Mouse (Mus musculus): ENCODE measurements around the gene Smc1a. TPM values are rescaled to one million over a fixed set of nuclear protein-coding genes. Genes with fewer than 3 reads are reported as not detected.
A peak's percentile ranks its signal among the peaks of the same experiment; 100 is the strongest.
"Not testable (repeated sequence)": the region's sequence is repeated elsewhere in the genome, so short reads cannot be mapped to it uniquely, and the experiment has no call there.

The Smc1a gene
- polyA plus RNA-seq, 1 experiment from 2014 or later, result 115 TPM

- Histone ChIP-seq H3K9ac (ENCODE audit: low read depth, low read length) (peak overlapping the region; percentile 66), H3K4me2 (replicated peaks; ENCODE audit: low read depth, low read length) (peak overlapping the region; percentile 52), H3K27ac (ENCODE audit: low read depth, low read length) (peak overlapping the region; percentile 85; the same call in 1 of the 2 replicates), H3K36me3 (ENCODE audit: control insufficient read depth, insufficient read depth, low read length) (no peaks in the 10 kb centered on the region), H3K4me3 (ENCODE audit: low read length) (peak overlapping the region; percentile 54), H3K4me1 (ENCODE audit: control insufficient read depth, insufficient read depth, low read length) (no peaks in the 10 kb centered on the region), H3K27me3 (ENCODE audit: control insufficient read depth, insufficient read depth, low read length) (no peaks in the 10 kb centered on the region), H3K9me3 (ENCODE audit: control insufficient read depth, low read length) (no peaks in the 10 kb centered on the region)
- WGBS, result 24% methylated on average over 14 of the region's 14 CpGs
- no peak for ATAC-seq (ENCODE audit: low FRiP score, low TSS enrichment)
Measured at GRCm38 (mm10) chrX:152017186-152017585, 958 bp downstream of the Smc1a start.

- H3K36me3 ChIP-seq (ENCODE audit: control insufficient read depth, insufficient read depth, low read length), result peaks cover 3% of the 10 kb centered on the region; the same call in 1 of the 2 replicates
- ATAC-seq (ENCODE audit: low FRiP score, low TSS enrichment), result no peak
- H3K4me2 ChIP-seq (replicated peaks; ENCODE audit: low read depth, low read length), result no peak overlapping the region
- H3K27me3 ChIP-seq (ENCODE audit: control insufficient read depth, insufficient read depth, low read length), result no peaks in the 10 kb centered on the region
- WGBS, result 87% methylated on average over 2 of the region's 2 CpGs
- H3K4me1 ChIP-seq (ENCODE audit: control insufficient read depth, insufficient read depth, low read length), result no peaks in the 10 kb centered on the region
- H3K27ac ChIP-seq (ENCODE audit: low read depth, low read length), result no peak overlapping the region
- no peak overlapping the region for H3K9ac ChIP-seq (ENCODE audit: low read depth, low read length)
- no peak overlapping the region for H3K4me3 ChIP-seq (ENCODE audit: low read length)
- no peaks in the 10 kb centered on the region for H3K9me3 ChIP-seq (ENCODE audit: control insufficient read depth, low read length)
Measured at GRCm38 (mm10) chrX:152019294-152019693, 3.1 kb downstream of the Smc1a start.

- no peak for ATAC-seq (ENCODE audit: low FRiP score, low TSS enrichment)
- peaks cover 37% of the 10 kb centered on the region for H3K36me3 ChIP-seq (ENCODE audit: control insufficient read depth, insufficient read depth, low read length)
- no peak overlapping the region for H3K27ac ChIP-seq (ENCODE audit: low read depth, low read length)
- no peak overlapping the region for H3K4me2 ChIP-seq (replicated peaks; ENCODE audit: low read depth, low read length)
- H3K9ac ChIP-seq (ENCODE audit: low read depth, low read length), result no peak overlapping the region
- no peak overlapping the region for H3K4me3 ChIP-seq (ENCODE audit: low read length)
- no peaks in the 10 kb centered on the region for H3K9me3 ChIP-seq (ENCODE audit: control insufficient read depth, low read length)
- peaks cover 4% of the 10 kb centered on the region; the same call in 1 of the 2 replicates for H3K27me3 ChIP-seq (ENCODE audit: control insufficient read depth, insufficient read depth, low read length)
- H3K4me1 ChIP-seq (ENCODE audit: control insufficient read depth, insufficient read depth, low read length), result no peaks in the 10 kb centered on the region
Measured at GRCm38 (mm10) chrX:152039865-152040264, 23.6 kb downstream of the Smc1a start.

- H3K4me1 ChIP-seq (ENCODE audit: control insufficient read depth, insufficient read depth, low read length), result no peaks in the 10 kb centered on the region
- H3K4me2 ChIP-seq (replicated peaks; ENCODE audit: low read depth, low read length), result no peak overlapping the region
- no peak overlapping the region for H3K4me3 ChIP-seq (ENCODE audit: low read length)
- no peak overlapping the region for H3K27ac ChIP-seq (ENCODE audit: low read depth, low read length)
- H3K9me3 ChIP-seq (ENCODE audit: control insufficient read depth, low read length), result no peaks in the 10 kb centered on the region
- H3K36me3 ChIP-seq (ENCODE audit: control insufficient read depth, insufficient read depth, low read length), result peaks cover 27% of the 10 kb centered on the region
- ATAC-seq (ENCODE audit: low FRiP score, low TSS enrichment), result no peak
- H3K9ac ChIP-seq (ENCODE audit: low read depth, low read length), result no peak overlapping the region
- H3K27me3 ChIP-seq (ENCODE audit: control insufficient read depth, insufficient read depth, low read length), result no peaks in the 10 kb centered on the region; the same call in 1 of the 2 replicates
Measured at GRCm38 (mm10) chrX:152047230-152047629, 31.0 kb downstream of the Smc1a start.

GRCm38 (mm10) chrX:152052546-152052945 is 36.3 kb downstream of the Smc1a start:
- 63% methylated on average over 3 of the region's 3 CpGs for WGBS
- Histone ChIP-seq H3K36me3 (ENCODE audit: control insufficient read depth, insufficient read depth, low read length) (peaks cover 18% of the 10 kb centered on the region), H3K4me1 (ENCODE audit: control insufficient read depth, insufficient read depth, low read length) (no peaks in the 10 kb centered on the region), H3K9ac (ENCODE audit: low read depth, low read length) (no peak overlapping the region), H3K4me3 (ENCODE audit: low read length) (no peak overlapping the region), H3K27me3 (ENCODE audit: control insufficient read depth, insufficient read depth, low read length) (no peaks in the 10 kb centered on the region), H3K27ac (ENCODE audit: low read depth, low read length) (no peak overlapping the region), H3K4me2 (replicated peaks; ENCODE audit: low read depth, low read length) (no peak overlapping the region), H3K9me3 (ENCODE audit: control insufficient read depth, low read length) (no peaks in the 10 kb centered on the region)
- no peak for ATAC-seq (ENCODE audit: low FRiP score, low TSS enrichment)

- no peak for ATAC-seq (ENCODE audit: low FRiP score, low TSS enrichment)
- WGBS, result 67% methylated on average over 1 of the region's 1 CpGs
- peaks cover 14% of the 10 kb centered on the region for H3K36me3 ChIP-seq (ENCODE audit: control insufficient read depth, insufficient read depth, low read length)
- no peaks in the 10 kb centered on the region for H3K27me3 ChIP-seq (ENCODE audit: control insufficient read depth, insufficient read depth, low read length)
- H3K9ac ChIP-seq (ENCODE audit: low read depth, low read length), result no peak overlapping the region
- no peak overlapping the region for H3K4me3 ChIP-seq (ENCODE audit: low read length)
- no peaks in the 10 kb centered on the region for H3K4me1 ChIP-seq (ENCODE audit: control insufficient read depth, insufficient read depth, low read length)
- H3K9me3 ChIP-seq (ENCODE audit: control insufficient read depth, low read length), result no peaks in the 10 kb centered on the region
- H3K27ac ChIP-seq (ENCODE audit: low read depth, low read length), result no peak overlapping the region
- no peak overlapping the region for H3K4me2 ChIP-seq (replicated peaks; ENCODE audit: low read depth, low read length)
Measured at GRCm38 (mm10) chrX:152054094-152054493, 37.9 kb downstream of the Smc1a start.

- Histone ChIP-seq H3K4me2 (replicated peaks; ENCODE audit: low read depth, low read length) (no peak overlapping the region), H3K9me3 (ENCODE audit: control insufficient read depth, low read length) (no peaks in the 10 kb centered on the region), H3K4me3 (ENCODE audit: low read length) (no peak overlapping the region), H3K4me1 (ENCODE audit: control insufficient read depth, insufficient read depth, low read length) (no peaks in the 10 kb centered on the region), H3K27ac (ENCODE audit: low read depth, low read length) (no peak overlapping the region), H3K9ac (ENCODE audit: low read depth, low read length) (no peak overlapping the region), H3K27me3 (ENCODE audit: control insufficient read depth, insufficient read depth, low read length) (0 out of 2 replicates have a peak, but pooled peaks cover 3% of the 10 kb centered on the region), H3K36me3 (ENCODE audit: control insufficient read depth, insufficient read depth, low read length) (peaks cover 17% of the 10 kb centered on the region; the same call in 1 of the 2 replicates)
- WGBS, result 83% methylated on average over 2 of the region's 2 CpGs
- ATAC-seq (ENCODE audit: low FRiP score, low TSS enrichment), result no peak
Measured at GRCm38 (mm10) chrX:152065674-152066073, 49.4 kb downstream of the Smc1a start.

- H3K36me3 ChIP-seq (ENCODE audit: control insufficient read depth, insufficient read depth, low read length), result peaks cover 3% of the 10 kb centered on the region; the same call in 1 of the 2 replicates
- H3K27me3 ChIP-seq (ENCODE audit: control insufficient read depth, insufficient read depth, low read length), result 0 out of 2 replicates have a peak, but pooled peaks cover 3% of the 10 kb centered on the region
- ATAC-seq (ENCODE audit: low FRiP score, low TSS enrichment), result no peak
- no peak overlapping the region for H3K9ac ChIP-seq (ENCODE audit: low read depth, low read length)
- no peaks in the 10 kb centered on the region for H3K4me1 ChIP-seq (ENCODE audit: control insufficient read depth, insufficient read depth, low read length)
- H3K4me3 ChIP-seq (ENCODE audit: low read length), result no peak overlapping the region
- H3K27ac ChIP-seq (ENCODE audit: low read depth, low read length), result no peak overlapping the region
- H3K4me2 ChIP-seq (replicated peaks; ENCODE audit: low read depth, low read length), result no peak overlapping the region
- WGBS, result 62% methylated on average over 1 of the region's 1 CpGs
- no peaks in the 10 kb centered on the region for H3K9me3 ChIP-seq (ENCODE audit: control insufficient read depth, low read length)
Measured at GRCm38 (mm10) chrX:152067789-152068188, 51.6 kb downstream of the Smc1a start.

- WGBS, result 50% methylated on average over 7 of the region's 7 CpGs
- ATAC-seq (ENCODE audit: low FRiP score, low TSS enrichment), result peak; percentile 60; the same call in 1 of the 2 replicates
- H3K4me2 ChIP-seq (replicated peaks; ENCODE audit: low read depth, low read length); H3K9ac ChIP-seq (ENCODE audit: low read depth, low read length); H3K36me3 ChIP-seq (ENCODE audit: control insufficient read depth, insufficient read depth, low read length); H3K27ac ChIP-seq (ENCODE audit: low read depth, low read length); H3K4me3 ChIP-seq (ENCODE audit: low read length); H3K27me3 ChIP-seq (ENCODE audit: control insufficient read depth, insufficient read depth, low read length); H3K9me3 ChIP-seq (ENCODE audit: control insufficient read depth, low read length); H3K4me1 ChIP-seq (ENCODE audit: control insufficient read depth, insufficient read depth, low read length): not testable (repeated sequence)
Measured at GRCm38 (mm10) chrX:152089832-152090614, 73.8 kb downstream of the Smc1a start.
